Mouse (Mus musculus): ENCODE measurements around the gene Clmp. TPM values are rescaled to one million over a fixed set of nuclear protein-coding genes. Genes with fewer than 3 reads are reported as not detected.

Gene Clmp
- total RNA-seq, 1 experiment: 1.7 TPM

- no peak overlapping the region for H3K27ac ChIP-seq (ENCODE audit: insufficient read depth, low read depth, low read length, poor library complexity, severe bottlenecking)
- no peak for DNase-seq (ENCODE audit: low read depth, low spot score)
- H3K4me1 ChIP-seq (ENCODE audit: control insufficient read depth in 2 of 2, insufficient read depth in 2 of 2, low read length in 2 of 2, poor library complexity in 1 of 2): no peaks in the 10 kb centered on the region
- no peak overlapping the region for H3K9ac ChIP-seq (ENCODE audit: insufficient read depth, low read depth, low read length, poor library complexity, severe bottlenecking)
- in situ Hi-C loops (cut with MboI; ENCODE audit: low sequenced_read_pairs in 2 of 2, unreplicated experiment in 2 of 2): no loop called here
- TF ChIP-seq ZC3H11A (IDR thresholded peaks at IDR 0.05; ENCODE audit: borderline replicate concordance, low read depth, low read length) (no peak), MAFK (IDR thresholded peaks at IDR 0.05; ENCODE audit: insufficient read depth, low read depth, low read length) (no peak), CHD2 (IDR thresholded peaks at IDR 0.05; ENCODE audit: low read depth, low read length) (no peak), HCFC1 (IDR thresholded peaks at IDR 0.05; ENCODE audit: borderline replicate concordance, insufficient read depth, low read length) (no peak), ZNF384 (IDR thresholded peaks at IDR 0.05; ENCODE audit: low read depth, low read length) (no peak)
- H3K36me3 ChIP-seq (ENCODE audit: control insufficient read depth, insufficient read depth, low read length, poor library complexity, severe bottlenecking): no peaks in the 10 kb centered on the region
- H3K4me3 ChIP-seq (ENCODE audit: insufficient read depth in 1 of 2, low read depth in 1 of 2, low read length in 2 of 2, poor library complexity in 1 of 2, severe bottlenecking in 1 of 2): no peak overlapping the region
- no peaks in the 10 kb centered on the region for H3K9me3 ChIP-seq (ENCODE audit: control insufficient read depth, insufficient read depth, low read depth, low read length)
These were observed 18.9 kb downstream of the Clmp start for GRCm38 (mm10) chr9:40704364-40705276.

GRCm38 (mm10) chr9:40708448-40709140, 22.8 kb downstream of the Clmp start:
- DNase-seq (ENCODE audit: low read depth, low spot score): no peak
- H3K4me1 ChIP-seq (ENCODE audit: control insufficient read depth in 2 of 2, insufficient read depth in 2 of 2, low read length in 2 of 2, poor library complexity in 1 of 2): no peaks in the 10 kb centered on the region
- H3K27ac ChIP-seq (ENCODE audit: insufficient read depth, low read depth, low read length, poor library complexity, severe bottlenecking): no peak overlapping the region
- H3K36me3 ChIP-seq (ENCODE audit: control insufficient read depth, insufficient read depth, low read length, poor library complexity, severe bottlenecking): no peaks in the 10 kb centered on the region
- H3K9ac ChIP-seq (ENCODE audit: insufficient read depth, low read depth, low read length, poor library complexity, severe bottlenecking): no peak overlapping the region
- in situ Hi-C loops (cut with MboI; ENCODE audit: low sequenced_read_pairs in 2 of 2, unreplicated experiment in 2 of 2): no loop called here
- H3K4me3 ChIP-seq (ENCODE audit: insufficient read depth in 1 of 2, low read depth in 1 of 2, low read length in 2 of 2, poor library complexity in 1 of 2, severe bottlenecking in 1 of 2): no peak overlapping the region
- no peaks in the 10 kb centered on the region for H3K9me3 ChIP-seq (ENCODE audit: control insufficient read depth, insufficient read depth, low read depth, low read length)
- no peak for TF ChIP-seq ZNF384 (IDR thresholded peaks at IDR 0.05; ENCODE audit: low read depth, low read length)
- TF ChIP-seq CHD2 (IDR thresholded peaks at IDR 0.05; ENCODE audit: low read depth, low read length): no peak
- no peak for TF ChIP-seq MAFK (IDR thresholded peaks at IDR 0.05; ENCODE audit: insufficient read depth, low read depth, low read length)
- no peak for TF ChIP-seq ZC3H11A (IDR thresholded peaks at IDR 0.05; ENCODE audit: borderline replicate concordance, low read depth, low read length)
- TF ChIP-seq HCFC1 (IDR thresholded peaks at IDR 0.05; ENCODE audit: borderline replicate concordance, insufficient read depth, low read length): no peak

GRCm38 (mm10) chr9:40709141-40709537, 23.4 kb downstream of the Clmp start:
- Histone ChIP-seq H3K9ac (ENCODE audit: insufficient read depth, low read depth, low read length, poor library complexity, severe bottlenecking) (no peak overlapping the region), H3K36me3 (ENCODE audit: control insufficient read depth, insufficient read depth, low read length, poor library complexity, severe bottlenecking) (no peaks in the 10 kb centered on the region), H3K4me1 (ENCODE audit: control insufficient read depth in 2 of 2, insufficient read depth in 2 of 2, low read length in 2 of 2, poor library complexity in 1 of 2) (no peaks in the 10 kb centered on the region), H3K9me3 (ENCODE audit: control insufficient read depth, insufficient read depth, low read depth, low read length) (no peaks in the 10 kb centered on the region), H3K27ac (ENCODE audit: insufficient read depth, low read depth, low read length, poor library complexity, severe bottlenecking) (no peak overlapping the region), H3K4me3 (ENCODE audit: insufficient read depth in 1 of 2, low read depth in 1 of 2, low read length in 2 of 2, poor library complexity in 1 of 2, severe bottlenecking in 1 of 2) (no peak overlapping the region)
- DNase-seq (ENCODE audit: low read depth, low spot score): no peak
- in situ Hi-C loops (cut with MboI; ENCODE audit: low sequenced_read_pairs in 2 of 2, unreplicated experiment in 2 of 2): no loop called here
- TF ChIP-seq HCFC1 (IDR thresholded peaks at IDR 0.05; ENCODE audit: borderline replicate concordance, insufficient read depth, low read length): no peak
- TF ChIP-seq MAFK (IDR thresholded peaks at IDR 0.05; ENCODE audit: insufficient read depth, low read depth, low read length): no peak
- TF ChIP-seq CHD2 (IDR thresholded peaks at IDR 0.05; ENCODE audit: low read depth, low read length): no peak
- no peak for TF ChIP-seq ZNF384 (IDR thresholded peaks at IDR 0.05; ENCODE audit: low read depth, low read length)
- no peak for TF ChIP-seq ZC3H11A (IDR thresholded peaks at IDR 0.05; ENCODE audit: borderline replicate concordance, low read depth, low read length)

- no peaks in the 10 kb centered on the region for H3K4me1 ChIP-seq (ENCODE audit: control insufficient read depth in 2 of 2, insufficient read depth in 2 of 2, low read length in 2 of 2, poor library complexity in 1 of 2)
- no peaks in the 10 kb centered on the region for H3K9me3 ChIP-seq (ENCODE audit: control insufficient read depth, insufficient read depth, low read depth, low read length)
- TF ChIP-seq MAFK (IDR thresholded peaks at IDR 0.05; ENCODE audit: insufficient read depth, low read depth, low read length): no peak
- no peak for TF ChIP-seq ZC3H11A (IDR thresholded peaks at IDR 0.05; ENCODE audit: borderline replicate concordance, low read depth, low read length)
- in situ Hi-C loops (cut with MboI; ENCODE audit: low sequenced_read_pairs in 2 of 2, unreplicated experiment in 2 of 2): no loop called here
- no peak overlapping the region for H3K4me3 ChIP-seq (ENCODE audit: insufficient read depth in 1 of 2, low read depth in 1 of 2, low read length in 2 of 2, poor library complexity in 1 of 2, severe bottlenecking in 1 of 2)
- no peak overlapping the region for H3K27ac ChIP-seq (ENCODE audit: insufficient read depth, low read depth, low read length, poor library complexity, severe bottlenecking)
- H3K9ac ChIP-seq (ENCODE audit: insufficient read depth, low read depth, low read length, poor library complexity, severe bottlenecking): no peak overlapping the region
- H3K36me3 ChIP-seq (ENCODE audit: control insufficient read depth, insufficient read depth, low read length, poor library complexity, severe bottlenecking): no peaks in the 10 kb centered on the region
- no peak for DNase-seq (ENCODE audit: low read depth, low spot score)
These were observed 23.8 kb downstream of the Clmp start for GRCm38 (mm10) chr9:40709587-40709986.
